Mouse (Mus musculus) lung, postnatal 0 days (tissue): ENCODE results near the gene Macf1.
"Not testable (repeated sequence)": the region's sequence is repeated elsewhere in the genome, so short reads cannot be mapped to it uniquely, and the experiment has no call there.

Experiments used
- CTCF ChIP-seq: IDR thresholded peaks from 2 replicates; pipeline ENCODE4 v1.5.1; 2016; ENCODE audit warnings: antibody characterized with exemption, mild to moderate bottlenecking
- EP300 ChIP-seq: IDR thresholded peaks from 2 replicates; pipeline ENCODE4 v1.6.1; 2016; ENCODE audit warnings: antibody characterized with exemption, mild to moderate bottlenecking, control low read depth

DNA sequence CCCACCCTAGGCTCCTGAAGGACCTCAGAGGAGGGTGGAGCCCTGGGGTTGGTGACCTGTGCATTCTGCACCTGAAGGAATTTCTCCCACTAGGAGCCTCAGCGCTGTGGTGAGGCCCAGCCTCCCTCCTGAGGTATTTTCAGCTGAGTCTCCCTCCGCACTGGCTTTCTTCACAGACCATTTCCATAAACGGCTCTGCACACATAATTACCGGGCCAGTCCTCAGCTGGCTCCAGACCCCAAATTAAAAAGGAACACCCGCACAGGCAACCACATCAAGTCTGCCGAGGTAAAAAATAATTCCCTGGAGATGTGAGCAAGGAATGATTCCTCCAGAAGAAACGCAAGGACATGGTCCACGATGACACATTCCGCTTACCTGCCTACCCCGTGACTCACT lies 348.9 kb downstream of the Macf1 start:
- TF ChIP-seq CTCF, EP300: not testable (repeated sequence)
